Mouse (Mus musculus) retina, embryonic 14.5 days (tissue): ENCODE data around the gene Vcl.
A peak's percentile ranks its signal among the peaks of the same experiment; 100 is the strongest.

Source experiments
- DNase-seq: peaks from one replicate; pipeline ENCODE4 v3.0.0-alpha.2; 2015; ENCODE audit warnings: low spot score

Vcl gene

GRCm38 (mm10) chr14:21013800-21014334 lies 84.7 kb downstream of the Vcl start:
- no peak for DNase-seq

DNA sequence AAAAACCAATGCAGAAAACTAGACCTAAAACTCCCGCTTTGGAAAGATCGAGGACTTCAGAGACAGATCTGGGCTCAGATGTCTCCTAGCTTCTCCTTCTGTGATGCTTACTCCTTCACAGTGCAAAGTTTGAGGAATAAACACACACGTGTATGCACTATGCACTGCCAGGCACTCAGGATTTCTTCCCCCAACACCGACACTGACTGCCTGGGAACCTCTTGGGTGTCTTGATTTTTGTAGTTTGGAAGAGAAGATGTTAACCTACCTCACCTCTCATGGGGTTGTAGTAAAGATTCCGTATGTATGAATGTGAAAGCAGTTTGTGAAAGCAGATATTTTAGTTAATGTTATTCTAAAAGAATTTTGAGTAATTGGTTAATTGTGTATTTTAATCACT lies 88.7 kb downstream of the Vcl start:
- no peak for DNase-seq

GRCm38 (mm10) chr14:21018977-21019376 lies 89.8 kb downstream of the Vcl start:
- peak; percentile 80 for DNase-seq

DNA sequence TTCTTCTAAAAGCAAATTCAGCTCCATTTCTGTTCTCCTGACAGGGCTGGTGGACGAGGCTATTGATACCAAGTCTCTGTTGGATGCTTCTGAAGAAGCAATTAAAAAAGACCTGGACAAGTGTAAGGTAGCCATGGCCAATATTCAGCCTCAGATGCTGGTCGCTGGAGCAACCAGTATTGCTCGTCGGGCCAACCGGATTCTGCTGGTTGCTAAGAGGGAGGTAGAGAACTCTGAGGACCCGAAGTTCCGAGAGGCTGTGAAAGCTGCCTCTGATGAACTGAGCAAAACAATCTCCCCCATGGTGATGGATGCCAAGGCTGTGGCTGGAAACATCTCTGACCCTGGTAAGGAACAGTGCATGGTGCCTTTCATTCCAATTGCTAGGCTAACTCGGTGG lies 91.2 kb downstream of the Vcl start:
- no peak for DNase-seq

DNA sequence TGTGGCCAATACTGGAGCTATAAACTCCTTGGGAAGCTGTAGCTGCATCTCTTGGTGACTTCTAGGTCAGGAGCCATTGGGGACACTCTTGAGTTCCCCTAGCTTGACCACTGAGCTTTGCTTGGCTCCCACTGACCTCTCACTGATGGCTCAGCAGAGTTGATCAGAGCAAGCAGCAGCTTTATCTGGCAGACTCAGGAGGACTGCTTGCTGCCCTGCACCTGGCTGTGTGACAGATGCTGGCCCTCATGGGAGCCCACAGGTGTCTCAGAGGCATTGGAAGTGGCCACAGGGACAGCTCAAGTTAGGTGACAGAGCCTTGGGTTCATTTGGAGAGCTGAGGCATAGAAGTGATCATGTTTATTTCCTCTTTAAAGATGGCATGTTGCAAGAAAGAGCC lies 98.3 kb downstream of the Vcl start:
- DNase-seq: no peak

- no peak for DNase-seq
Measured at GRCm38 (mm10) chr14:21029025-21029659, 99.9 kb downstream of the Vcl start.

DNA sequence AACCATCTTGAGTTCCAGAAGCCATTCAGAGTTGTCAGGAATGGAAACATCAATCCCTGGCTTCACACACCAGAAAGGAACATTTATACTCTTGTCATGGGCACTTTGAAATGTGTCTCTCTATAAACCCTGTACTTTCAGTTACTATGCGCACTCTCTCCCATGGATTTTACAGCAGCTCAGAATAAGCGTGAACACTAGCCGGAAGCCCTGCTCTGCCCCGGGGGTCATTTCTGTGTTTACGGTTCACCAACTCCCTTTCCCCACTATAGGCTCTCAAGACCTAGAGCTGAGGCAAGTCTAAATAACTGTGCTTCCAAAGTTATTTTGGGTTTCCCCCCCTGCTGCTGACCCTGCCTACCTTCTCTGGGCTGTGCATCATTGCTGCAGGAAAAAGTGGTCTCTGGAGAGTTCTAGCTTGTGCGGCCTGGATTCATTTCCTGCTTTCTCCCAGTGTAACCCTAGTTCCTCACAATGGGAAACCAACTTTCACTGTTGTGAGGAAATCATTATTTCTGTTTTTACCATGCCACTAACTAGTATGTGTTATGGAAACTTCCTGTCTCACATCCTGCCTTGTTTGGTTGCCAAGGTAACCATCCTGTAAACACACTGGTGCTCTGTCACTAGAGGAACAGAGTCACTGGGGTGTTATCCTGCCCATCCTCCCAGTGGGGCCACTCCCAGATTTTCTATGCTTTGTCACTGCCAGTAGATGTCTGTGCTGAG lies 102.7 kb downstream of the Vcl start:
- peak; percentile 35 for DNase-seq

GRCm38 (mm10) chr14:21034271-21034670 lies 105.1 kb downstream of the Vcl start:
- DNase-seq: no peak

- no peak for DNase-seq
Measured at GRCm38 (mm10) chr14:21034791-21035190, 105.6 kb downstream of the Vcl start.

GRCm38 (mm10) chr14:21039077-21039476 lies 109.9 kb downstream of the Vcl start:
- DNase-seq: no peak

DNA sequence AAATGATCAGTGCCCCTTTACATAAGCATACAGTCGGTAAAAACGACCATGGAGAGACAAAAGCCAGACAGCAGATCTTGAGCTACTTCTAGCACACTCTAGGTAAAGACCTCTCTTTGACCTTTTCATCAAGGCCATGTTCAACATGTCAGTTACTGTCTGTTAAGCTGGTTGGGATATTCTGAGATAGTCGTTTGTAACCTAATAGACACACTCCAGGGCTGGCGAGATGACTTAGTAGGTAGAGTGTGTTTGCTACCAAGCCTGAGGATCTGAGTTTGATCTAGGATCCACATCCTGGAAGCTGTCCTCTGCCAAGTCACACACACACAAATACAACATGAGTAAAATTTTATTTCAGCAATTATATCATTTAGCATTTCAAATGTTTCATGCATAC lies 110.4 kb downstream of the Vcl start:
- DNase-seq: no peak

DNA sequence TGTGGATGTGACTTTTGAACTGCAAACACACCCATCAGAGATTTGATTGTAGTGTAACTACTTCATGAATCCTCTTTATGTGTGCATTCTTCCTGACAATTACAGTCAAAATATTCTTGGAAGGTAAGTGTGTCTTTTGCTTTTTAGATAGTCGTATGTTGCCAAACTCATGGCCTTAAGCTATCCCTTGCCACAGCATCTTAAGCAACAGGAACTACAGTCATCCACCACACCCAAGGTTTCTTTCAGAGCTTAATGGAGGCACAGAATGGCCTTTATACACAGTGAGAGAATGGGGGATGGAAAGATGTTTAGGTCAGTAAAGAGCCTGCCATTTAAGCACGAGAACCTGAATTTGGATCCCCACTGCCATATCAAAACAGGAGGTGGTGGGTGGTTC lies 118.6 kb downstream of the Vcl start:
- no peak for DNase-seq

DNA sequence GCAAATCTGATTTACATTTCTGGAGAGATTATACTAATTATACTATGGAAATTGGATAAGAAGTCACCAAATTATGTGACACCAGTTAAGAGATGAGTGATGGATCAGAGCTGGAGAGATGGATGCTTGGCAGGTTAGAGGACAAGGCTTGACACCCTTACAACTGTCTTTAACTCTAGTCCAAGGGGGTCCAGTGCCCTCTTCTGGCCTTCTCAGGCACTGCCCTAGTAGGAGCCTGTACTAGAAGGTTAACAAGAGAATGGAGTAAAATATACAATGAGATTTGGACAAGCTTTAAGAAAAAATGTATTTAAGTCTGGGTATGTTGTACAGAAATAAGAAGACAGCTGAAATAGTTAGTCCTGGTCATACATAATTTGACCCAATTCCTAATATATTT lies 119.7 kb downstream of the Vcl start:
- peak; percentile 51 for DNase-seq

DNA sequence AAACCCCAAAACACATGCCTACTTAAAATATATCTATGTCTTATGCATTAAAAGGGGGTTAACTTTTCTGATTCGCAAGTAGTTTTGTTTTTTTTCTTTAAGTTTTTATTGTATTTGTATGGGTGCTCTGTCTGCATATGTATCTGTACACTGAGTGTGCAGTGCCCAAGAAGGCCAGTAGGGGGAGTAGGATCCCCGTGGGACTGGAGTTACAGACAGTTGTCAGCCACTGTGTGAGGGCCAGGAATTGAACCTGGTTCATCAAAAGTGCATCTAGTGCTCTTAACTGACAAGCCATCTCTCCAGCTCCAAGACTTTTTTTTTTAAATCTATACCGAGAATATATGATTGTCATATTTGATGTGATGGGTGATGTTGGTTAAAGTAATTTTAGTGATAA lies 121.5 kb downstream of the Vcl start:
- peak; percentile 61 for DNase-seq

- DNase-seq: no peak
Measured at GRCm38 (mm10) chr14:21051380-21052111, 122.3 kb downstream of the Vcl start.

GRCm38 (mm10) chr14:21052112-21052780 lies 123.0 kb downstream of the Vcl start, which contains the start of the genes Ap3m1 and Adk:
Gene Ap3m1 (minus strand): TSS chr14:21052508.
Gene Adk (plus strand): TSS chr14:21052574.
- DNase-seq: peak; percentile 97

DNA sequence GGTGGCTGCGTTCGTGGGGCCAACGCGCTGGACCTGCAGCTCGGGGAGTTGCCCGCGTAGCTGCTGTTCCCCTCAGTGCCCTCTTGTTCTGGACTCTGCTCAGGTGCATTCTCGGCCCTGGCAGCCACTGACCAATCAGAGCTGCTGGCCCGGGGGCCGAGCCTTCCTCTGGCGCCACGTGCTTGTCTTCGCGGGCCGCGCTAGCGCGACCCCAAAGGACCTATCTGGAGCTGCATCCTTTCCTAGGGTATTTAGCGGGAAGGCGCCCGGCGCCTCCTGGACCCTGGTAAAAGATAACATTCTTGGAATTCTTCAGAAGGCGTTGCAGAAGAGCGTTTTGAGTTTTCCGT lies 123.6 kb downstream of the Vcl start:
- DNase-seq: peak; percentile 81

GRCm38 (mm10) chr14:21053151-21053550 lies 124.0 kb downstream of the Vcl start:
- DNase-seq: no peak

DNA sequence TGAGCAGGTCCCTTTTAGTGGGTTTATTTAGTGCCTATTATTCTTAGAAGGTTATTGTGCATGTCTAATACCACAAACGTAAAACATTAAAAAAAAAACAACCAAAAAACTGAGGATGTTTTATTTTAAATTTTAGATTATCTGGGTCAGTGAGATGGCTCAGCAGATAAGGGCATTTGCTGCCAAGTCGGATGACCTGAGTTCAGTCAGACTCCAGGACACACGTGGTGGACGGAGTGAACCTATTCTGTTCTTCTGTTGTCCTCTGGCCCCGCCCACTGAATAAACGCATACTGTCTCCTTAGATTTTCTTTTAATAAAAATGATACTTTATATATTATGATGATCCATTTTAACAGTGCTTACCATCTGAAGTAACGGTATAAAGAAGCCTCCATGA lies 124.4 kb downstream of the Vcl start:
- no peak for DNase-seq

DNA sequence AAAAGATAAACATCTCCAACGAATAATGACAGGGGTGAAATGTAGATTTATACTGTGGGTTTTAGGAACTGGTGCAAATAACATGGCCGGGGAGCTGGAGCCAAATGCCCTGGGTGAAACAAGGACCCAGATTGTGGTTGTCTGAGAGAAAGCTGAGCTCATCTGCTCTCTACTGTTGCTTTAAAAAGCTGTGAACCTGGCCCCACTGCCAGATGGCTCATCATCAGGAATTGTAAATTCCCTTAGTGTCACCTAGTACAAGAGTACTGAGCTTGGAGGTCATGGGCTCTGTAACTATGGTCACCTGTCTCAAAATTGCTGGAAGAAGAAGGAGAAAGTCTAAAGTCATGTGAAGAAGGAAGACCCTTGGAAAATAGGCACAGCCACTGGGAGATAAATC lies 129.8 kb downstream of the Vcl start:
- no peak for DNase-seq

DNA sequence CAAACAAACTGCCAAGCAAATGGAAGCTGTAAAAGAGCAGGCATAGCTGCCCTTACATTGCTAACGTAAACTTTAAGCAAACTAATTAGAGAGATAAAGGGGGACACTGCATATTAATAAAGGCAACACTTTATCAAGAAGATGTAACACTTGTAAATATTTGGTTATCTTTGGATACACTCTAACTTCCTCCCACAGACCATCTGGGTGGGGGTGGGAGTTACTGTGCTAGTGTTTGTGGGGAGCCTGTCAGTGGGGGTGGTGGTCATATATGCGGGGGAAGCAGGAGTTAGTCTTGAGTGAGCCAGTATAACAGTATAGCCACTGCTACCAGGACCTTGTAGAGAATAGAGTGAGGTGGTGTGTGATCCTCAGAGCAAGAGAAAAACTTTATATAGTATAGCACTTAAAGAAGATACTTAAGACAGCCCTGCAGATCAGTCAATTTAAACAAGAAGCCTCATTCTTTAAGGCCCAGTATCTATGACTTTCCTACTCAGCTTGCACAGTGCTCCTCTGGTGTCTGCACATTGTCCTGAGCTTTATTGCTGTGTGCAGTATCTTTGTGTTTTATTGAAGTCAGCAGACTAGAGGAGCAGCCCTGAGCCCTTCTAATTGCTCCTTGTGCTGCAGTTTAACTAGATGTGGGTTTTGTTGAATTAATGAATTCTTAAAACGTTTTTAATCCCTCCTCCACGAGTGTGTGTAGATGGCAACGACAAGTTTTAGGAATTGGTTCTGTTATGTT lies 133.7 kb downstream of the Vcl start:
- no peak for DNase-seq

GRCm38 (mm10) chr14:21064321-21064720 lies 135.1 kb downstream of the Vcl start:
- DNase-seq: no peak
